22 mouse cellular contexts compared by ENCODE assay signal in the genomic region with DNA sequence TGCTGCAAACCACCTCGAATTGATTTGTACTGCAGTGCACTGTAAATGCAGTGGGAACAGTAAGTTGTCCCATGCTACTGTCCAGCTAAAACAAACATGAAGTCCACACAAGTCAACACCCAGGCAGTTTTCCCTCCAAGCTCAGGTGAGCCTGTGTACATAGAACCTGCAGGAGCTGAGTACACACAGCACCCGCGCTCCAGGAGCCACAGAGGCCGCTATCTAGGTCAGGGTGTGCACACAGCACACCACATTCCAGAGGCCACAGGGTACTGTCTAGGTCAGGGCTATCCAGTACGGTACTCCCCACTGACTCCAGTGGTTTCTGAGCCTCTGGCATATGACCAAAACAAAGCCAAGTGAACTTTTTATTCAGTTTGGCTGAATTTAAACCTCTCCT. TPM values are rescaled to one million over a fixed set of nuclear protein-coding genes. Genes with fewer than 3 reads are reported as not detected.
DNase-seq lines count a peak whose midpoint lies in the region; ATAC-seq lines count a peak whose summit lies in the region.
"Had no signal": no experiment of that assay in that cellular context is flagged by ENCODE, and none has a peak within 500 bp of the region (broad histone marks: within the 10 kb centered on the region; RNA-seq: fewer than 3 reads in every experiment).

No protein-coding gene starts in this region.

- WGBS in liver, embryonic 16.5 days (ENCODE audit: insufficient replicate concordance) = 62% methylated on average over 5 of the region's 5 CpGs

- H3K4me3 ChIP-seq in megakaryocyte, embryonic 14.5 days (replicated peaks) = peak overlapping the region; percentile 25
- no peak overlapping the region for H3K4me3 ChIP-seq in liver, embryonic 16.5 days (ENCODE audit: low read depth, low read length)
- H3K4me3 ChIP-seq: forebrain, embryonic 15.5 days; heart, embryonic 12.5 days; limb, embryonic 13.5 days; midbrain, embryonic 15.5 days had no signal

- H3K27me3 ChIP-seq in megakaryocyte, embryonic 14.5 days (replicated peaks) = no peaks in the 10 kb centered on the region
- H3K27me3 ChIP-seq in liver, embryonic 16.5 days (ENCODE audit: control insufficient read depth, insufficient read depth, low read depth, low read length) = no peaks in the 10 kb centered on the region
- H3K27me3 ChIP-seq: CH12.LX; forebrain, embryonic 15.5 days; heart, embryonic 12.5 days; limb, embryonic 13.5 days; midbrain, embryonic 15.5 days had no signal

- H3K4me1 ChIP-seq in megakaryocyte, embryonic 14.5 days = peaks cover 98% of the 10 kb centered on the region
- H3K4me1 ChIP-seq in liver, embryonic 16.5 days (ENCODE audit: control insufficient read depth, low read depth, low read length) = peaks cover 50% of the 10 kb centered on the region
- H3K4me1 ChIP-seq: forebrain, embryonic 15.5 days; limb, embryonic 13.5 days; midbrain, embryonic 15.5 days had no signal

- peak; percentile 70 for DNase-seq in adrenal gland, adult 8-10 months
- DNase-seq in adrenal gland, postnatal 10 days = no peak
- DNase-seq in cerebellum, adult 11-12 months = no peak
- no peak for DNase-seq in cerebellum, postnatal 14 days
- DNase-seq: cerebellum, postnatal 10 days; gastrocnemius, postnatal 36 days; kidney, adult 2 months; kidney, postnatal 25 days; layer of hippocampus, adult 9-11 months; retina, postnatal 1 day; right cerebral cortex, postnatal 4 days; thymus, postnatal 14 days had no signal

- H3K36me3 ChIP-seq in megakaryocyte, embryonic 14.5 days (replicated peaks; ENCODE audit: low read length) = peaks cover 100% of the 10 kb centered on the region
- peaks cover 2% of the 10 kb centered on the region; the same call in 1 of the 2 replicates for H3K36me3 ChIP-seq in liver, embryonic 16.5 days (ENCODE audit: control insufficient read depth, insufficient read depth)
- H3K36me3 ChIP-seq: forebrain, embryonic 15.5 days; midbrain, embryonic 15.5 days had no signal

- ATAC-seq in megakaryocyte, adult 5-6 weeks (ENCODE audit: poor library complexity, severe bottlenecking) = no peak
- ATAC-seq in liver, embryonic 16.5 days (ENCODE audit: low read depth) = peak; percentile 94
- ATAC-seq: forebrain, embryonic 15.5 days; midbrain, embryonic 15.5 days had no signal

- H3K9ac ChIP-seq in liver, embryonic 16.5 days (ENCODE audit: low read depth, low read length) = no peak overlapping the region; the same call in 1 of the 2 replicates
- H3K9ac ChIP-seq: forebrain, embryonic 15.5 days; heart, embryonic 12.5 days; hindbrain, embryonic 14.5 days; limb, embryonic 13.5 days; midbrain, embryonic 15.5 days had no signal

- no peak overlapping the region for H3K4me2 ChIP-seq in liver, embryonic 16.5 days (ENCODE audit: low read depth, low read length)
- H3K4me2 ChIP-seq: forebrain, embryonic 15.5 days; heart, embryonic 12.5 days; hindbrain, embryonic 14.5 days; limb, embryonic 13.5 days; midbrain, embryonic 15.5 days had no signal

- peak overlapping the region; percentile 86 for H3K27ac ChIP-seq in liver, embryonic 16.5 days (ENCODE audit: low read length)
- H3K27ac ChIP-seq: forebrain, embryonic 15.5 days; hindbrain, embryonic 14.5 days; limb, embryonic 13.5 days; macrophage; midbrain, embryonic 15.5 days had no signal

- H3K9me3 ChIP-seq in megakaryocyte, embryonic 14.5 days = no peaks in the 10 kb centered on the region
- no peaks in the 10 kb centered on the region for H3K9me3 ChIP-seq in liver, embryonic 16.5 days (replicated peaks; ENCODE audit: control insufficient read depth, low read length)
- H3K9me3 ChIP-seq: forebrain, embryonic 15.5 days; heart, embryonic 12.5 days; limb, embryonic 13.5 days; midbrain, embryonic 15.5 days had no signal

RNA-seq across cellular contexts. Expression of gene Tfip11, which starts 23.8 kb away (rescaled TPM):
- 10 to 100 TPM; 36.2 to 44.0 (median 38.9) TPM for total RNA-seq in adrenal gland, adult 8-10 months (2022)
- total RNA-seq in adrenal gland, postnatal 10 days (2021) = 10 to 100 TPM; 28.4 to 32.3 TPM
- polyA plus RNA-seq in megakaryocyte, embryonic 14.5 days (2012; ENCODE audit: insufficient read depth, low replicate concordance) = 30.3 and 35.0 TPM in 2 replicates
- total RNA-seq in megakaryocyte, adult 5-6 weeks (2015) = 11.3 and 11.7 TPM in 2 replicates
- 11.6 and 14.5 TPM in 2 replicates for total RNA-seq in megakaryocyte, adult 5-6 weeks (2017)
- 11.8 and 12.6 TPM in 2 replicates for polyA plus RNA-seq in liver, embryonic 16.5 days (2015; fragmentation: Nextera tagmentation; extraction: Ambion mirVana)

RNA-seq across cellular contexts. Expression of gene Tpst2, which starts 25.8 kb away (rescaled TPM):
- 100 to 1,000 TPM; 143 to 211 (median 173) TPM for total RNA-seq in adrenal gland, adult 8-10 months (2022)
- 100 to 1,000 TPM; 116 to 169 TPM for total RNA-seq in adrenal gland, postnatal 10 days (2021)
- 299 and 479 TPM in 2 replicates for polyA plus RNA-seq in megakaryocyte, embryonic 14.5 days (2012; ENCODE audit: insufficient read depth, low replicate concordance)
- 52.1 and 57.5 TPM in 2 replicates for total RNA-seq in megakaryocyte, adult 5-6 weeks (2015)
- 69.2 and 77.0 TPM in 2 replicates for total RNA-seq in megakaryocyte, adult 5-6 weeks (2017)
- 38.5 and 38.8 TPM in 2 replicates for polyA plus RNA-seq in liver, embryonic 16.5 days (2015; fragmentation: Nextera tagmentation; extraction: Ambion mirVana)

RNA-seq across cellular contexts. Expression of gene Srrd, which starts 40.5 kb away (rescaled TPM):
- total RNA-seq in adrenal gland, adult 8-10 months (2022) = 10 to 100 TPM; 26.0 to 51.5 (median 29.9) TPM
- total RNA-seq in adrenal gland, postnatal 10 days (2021) = 10 to 100 TPM; 15.7 to 25.8 TPM
- 23.5 and 26.3 TPM in 2 replicates for polyA plus RNA-seq in megakaryocyte, embryonic 14.5 days (2012; ENCODE audit: insufficient read depth, low replicate concordance)
- 31.2 and 35.1 TPM in 2 replicates for total RNA-seq in megakaryocyte, adult 5-6 weeks (2015)
- 20.7 and 21.7 TPM in 2 replicates for total RNA-seq in megakaryocyte, adult 5-6 weeks (2017)
- polyA plus RNA-seq in liver, embryonic 16.5 days (2015; fragmentation: Nextera tagmentation; extraction: Ambion mirVana) = 12.6 and 12.9 TPM in 2 replicates

RNA-seq across cellular contexts. Expression of gene Hps4, which starts 40.6 kb away (rescaled TPM):
- total RNA-seq in adrenal gland, adult 8-10 months (2022) = 10 to 100 TPM; 27.7 to 43.6 (median 31.3) TPM
- 10 to 100 TPM; 25.7 to 29.6 TPM for total RNA-seq in adrenal gland, postnatal 10 days (2021)
- 214 and 827 TPM in 2 replicates for polyA plus RNA-seq in megakaryocyte, embryonic 14.5 days (2012; ENCODE audit: insufficient read depth, low replicate concordance)
- total RNA-seq in megakaryocyte, adult 5-6 weeks (2015) = 14.7 and 18.8 TPM in 2 replicates
- 13.4 and 14.9 TPM in 2 replicates for total RNA-seq in megakaryocyte, adult 5-6 weeks (2017)
- 10.9 and 11.8 TPM in 2 replicates for polyA plus RNA-seq in liver, embryonic 16.5 days (2015; fragmentation: Nextera tagmentation; extraction: Ambion mirVana)

RNA-seq across cellular contexts. Expression of gene Crybb1, which starts 46.7 kb away (rescaled TPM):
- 1 to 10 TPM in 3 of 4 experiments, under 1 TPM in 1; 0.74 to 7.0 (median 2.6) TPM for total RNA-seq in adrenal gland, adult 8-10 months (2022)
- total RNA-seq in adrenal gland, postnatal 10 days (2021) = 1 to 10 TPM; 1.4 to 2.2 TPM
- polyA plus RNA-seq in megakaryocyte, embryonic 14.5 days (2012; ENCODE audit: insufficient read depth, low replicate concordance) = 0.25 and 3.6 TPM in 2 replicates
- total RNA-seq in megakaryocyte, adult 5-6 weeks (2015) = 2.4 and 4.2 TPM in 2 replicates
- total RNA-seq in megakaryocyte, adult 5-6 weeks (2017) = 1.2 and 2.3 TPM in 2 replicates
- polyA plus RNA-seq in liver, embryonic 16.5 days (2015; fragmentation: Nextera tagmentation; extraction: Ambion mirVana) = 0.28 and 0.32 TPM in 2 replicates
- total RNA-seq: CH12.LX had no signal
- polyA plus RNA-seq: macrophage had no signal
